Mouse (Mus musculus) MEL (cell line): ENCODE results near the gene Ppp1r12a. TPM values are rescaled to one million over a fixed set of nuclear protein-coding genes. Genes with fewer than 3 reads are reported as not detected.

ENCODE experiments used
- DNase-seq: peaks from one replicate; pipeline ENCODE4 v3.0.0; 2011; ENCODE audit warnings: low read depth, low spot score
- H3K27ac ChIP-seq: 2 replicates; pipeline ENCODE4 v1.5.1; 2012; ENCODE audit warnings: low read depth, mild to moderate bottlenecking, control low read depth, low read length, moderate library complexity; ENCODE audit not compliant: control insufficient read depth
- H3K27me3 ChIP-seq, 2 experiments: fragments of 150-350 bp in 1 of 2; sonication (generic) in 1 of 2; 2 replicates each; pipeline ENCODE4 v1.6.1; 2012; ENCODE audit warnings: low read length in 2 of 2, mild to moderate bottlenecking in 2 of 2, improper control_type of control experiment in 1 of 2, moderate library complexity in 1 of 2; ENCODE audit not compliant: insufficient read depth in 2 of 2, control insufficient read depth in 1 of 2
- H3K36me3 ChIP-seq, 2 experiments: 2 replicates each; pipeline ENCODE4 v1.6.1; 2012 to 2014; ENCODE audit warnings: low read length in 2 of 2, improper control_type of control experiment in 1 of 2, inconsistent platforms in 1 of 2, mild to moderate bottlenecking in 1 of 2; ENCODE audit not compliant: insufficient read depth in 2 of 2, control insufficient read depth in 1 of 2
- H3K4me1 ChIP-seq, 2 experiments: fragments of 150-350 bp in 1 of 2; sonication (generic) in 1 of 2; 2 replicates each; pipeline ENCODE4 v1.6.1; 2012; ENCODE audit warnings: low read length in 2 of 2, improper control_type of control experiment in 1 of 2, mild to moderate bottlenecking in 1 of 2; ENCODE audit not compliant: insufficient read depth in 2 of 2, control insufficient read depth in 1 of 2
- H3K4me3 ChIP-seq, 2 experiments: fragments of 150-350 bp in 1 of 2; sonication (generic) in 1 of 2; 2 replicates each; pipeline ENCODE4 v1.5.1; 2012; ENCODE audit warnings: low read depth in 2 of 2, low read length in 2 of 2, mild to moderate bottlenecking in 2 of 2, moderate library complexity in 2 of 2, control low read depth in 1 of 2, improper control_type of control experiment in 1 of 2; ENCODE audit not compliant: control insufficient read depth in 1 of 2, insufficient read depth in 1 of 2
- H3K79me2 ChIP-seq: 2 replicates; pipeline ENCODE4 v1.6.1; 2012; ENCODE audit warnings: mild to moderate bottlenecking, low read length, moderate library complexity; ENCODE audit not compliant: control insufficient read depth, poor library complexity, insufficient read depth
- H3K9ac ChIP-seq: 2 replicates; pipeline ENCODE4 v1.6.1; 2012; ENCODE audit warnings: low read depth, mild to moderate bottlenecking, control low read depth, low read length, moderate library complexity; ENCODE audit not compliant: control insufficient read depth, poor library complexity, severe bottlenecking
- H3K9me3 ChIP-seq: fragments of 150-350 bp; sonication (generic); replicated peaks from 2 replicates; pipeline ENCODE4 v1.6.1; 2012; ENCODE audit warnings: mild to moderate bottlenecking, low read length, improper control_type of control experiment, moderate library complexity; ENCODE audit not compliant: insufficient read depth
- CHD2 ChIP-seq: IDR thresholded peaks from 2 replicates; pipeline ENCODE4 v1.6.1; 2011; ENCODE audit warnings: low read length, improper control_type of control experiment
- CTCF ChIP-seq, 3 experiments: IDR thresholded peaks in 2 of 3; conservative IDR thresholded peaks in 1 of 3; 2 replicates each; pipeline ENCODE4 v1.5.1; 2011 to 2012; ENCODE audit warnings: low read length in 3 of 3, low read depth in 2 of 3, mild to moderate bottlenecking in 2 of 3, improper control_type of control experiment in 1 of 3, inconsistent platforms in 1 of 3, mixed read lengths in 1 of 3, moderate library complexity in 1 of 3; ENCODE audit not compliant: control insufficient read depth in 1 of 3, insufficient read depth in 1 of 3, poor library complexity in 1 of 3, severe bottlenecking in 1 of 3
- ETS1 ChIP-seq: IDR thresholded peaks from 2 replicates; pipeline ENCODE4 v1.6.1; 2012; ENCODE audit warnings: low read depth, mild to moderate bottlenecking, inconsistent platforms, low read length, improper control_type of control experiment, moderate library complexity
- GATA1 ChIP-seq: IDR thresholded peaks from 2 replicates; pipeline ENCODE4 v1.6.1; 2011; ENCODE audit warnings: low read depth, low read length, improper control_type of control experiment
- HCFC1 ChIP-seq: IDR thresholded peaks from 2 replicates; pipeline ENCODE4 v1.6.1; 2012; ENCODE audit warnings: low read depth, mild to moderate bottlenecking, inconsistent platforms, low read length, improper control_type of control experiment, moderate library complexity
- JUND ChIP-seq: IDR thresholded peaks from 2 replicates; pipeline ENCODE4 v1.6.1; 2011; ENCODE audit warnings: low read depth, mild to moderate bottlenecking, improper control_type of control experiment, low read length
- MXI1 ChIP-seq: IDR thresholded peaks from 2 replicates; pipeline ENCODE4 v1.6.1; 2011; ENCODE audit warnings: mild to moderate bottlenecking, low read depth, low read length, improper control_type of control experiment
- MYC ChIP-seq: IDR thresholded peaks from 2 replicates; pipeline ENCODE4 v1.6.1; 2011; ENCODE audit warnings: low read depth, mild to moderate bottlenecking, low read length, improper control_type of control experiment, moderate library complexity
- SIN3A ChIP-seq: IDR thresholded peaks from 2 replicates; pipeline ENCODE4 v1.6.1; 2012; ENCODE audit warnings: low read length, improper control_type of control experiment, inconsistent platforms
- TAL1 ChIP-seq: IDR thresholded peaks from 2 replicates; pipeline ENCODE4 v1.6.1; 2012; ENCODE audit warnings: mild to moderate bottlenecking, inconsistent platforms, low read length, moderate library complexity, mixed read lengths
- UBTF ChIP-seq: IDR thresholded peaks from 2 replicates; pipeline ENCODE4 v1.6.1; 2012; ENCODE audit warnings: low read depth, mild to moderate bottlenecking, inconsistent platforms, low read length, improper control_type of control experiment, moderate library complexity, borderline replicate concordance; ENCODE audit not compliant: insufficient read depth
- USF2 ChIP-seq, 2 experiments: IDR thresholded peaks; 2 replicates each; pipeline ENCODE4 v1.6.1; 2011 to 2012; ENCODE audit warnings: improper control_type of control experiment in 2 of 2, low read length in 2 of 2, borderline replicate concordance in 1 of 2, inconsistent platforms in 1 of 2, low read depth in 1 of 2, mild to moderate bottlenecking in 1 of 2; ENCODE audit not compliant: insufficient read depth in 1 of 2
- ZC3H11A ChIP-seq: IDR thresholded peaks from 2 replicates; pipeline ENCODE4 v1.6.1; 2012; ENCODE audit warnings: low read depth, mild to moderate bottlenecking, inconsistent platforms, low read length, improper control_type of control experiment
- ZKSCAN1 ChIP-seq: IDR thresholded peaks from 2 replicates; pipeline ENCODE4 v1.6.1; 2012; ENCODE audit warnings: low read depth, mild to moderate bottlenecking, inconsistent platforms, low read length, improper control_type of control experiment, moderate library complexity
- polyA plus RNA-seq, 2 experiments: library from polyadenylated mRNA; stranded (reverse) in 1 of 2; unstranded in 1 of 2; fragments of >175 nt in 1 of 2; fragments of >200 nt in 1 of 2; gene quantifications; 2 replicates each; pipeline versions ENCODE4 v1.2.1 to v1.2.4; 2012; ENCODE audit warnings: low replicate concordance in 2 of 2, low read depth in 1 of 2; ENCODE audit not compliant: insufficient read length in 2 of 2, insufficient read depth in 1 of 2, missing spikeins in 1 of 2
- total RNA-seq: library from RNA; depleted of rRNA; stranded (reverse); fragments of 300-350 nt; gene quantifications from 2 replicates; pipeline ENCODE4 v1.2.3, GENCODE M21; 2012

Ppp1r12a gene
- total and polyA plus RNA-seq, 3 experiments = 46.5 to 86.6 (median 59.1) TPM

- peaks cover 0 to 5% of the 10 kb centered on the region in 2 experiments; a peak in 1 of 4 replicates for H3K4me1 ChIP-seq
- peaks cover 0 to 3% of the 10 kb centered on the region in 2 experiments; a peak in 2 of 4 replicates for H3K36me3 ChIP-seq
- H3K9ac ChIP-seq = no peak overlapping the region
- no peaks in the 10 kb centered on the region for H3K27me3 ChIP-seq
- no peak overlapping the region for H3K27ac ChIP-seq
- H3K4me3 ChIP-seq = no peak overlapping the region
- TF ChIP-seq CTCF (IDR thresholded peaks at IDR 0.05 in 2 of 3, conservative IDR thresholded peaks at IDR 0.05 in 1 of 3; ENCODE audit: control insufficient read depth in 1 of 3, insufficient read depth in 1 of 3, low read depth in 2 of 3, low read length in 3 of 3, poor library complexity in 1 of 3, severe bottlenecking in 1 of 3) (no peak), USF2 (IDR thresholded peaks at IDR 0.05; ENCODE audit: borderline replicate concordance in 1 of 2, insufficient read depth in 1 of 2, low read depth in 1 of 2, low read length in 2 of 2) (no peak), SIN3A (no peak), TAL1 (no peak), GATA1 (peak; percentile 16; the same call in 1 of the 2 replicates), CHD2 (no peak), ZC3H11A (no peak)
- H3K79me2 ChIP-seq = no peaks in the 10 kb centered on the region
- peak; percentile 68 for DNase-seq
- H3K9me3 ChIP-seq = no peaks in the 10 kb centered on the region
These were observed 48.4 kb upstream of the Ppp1r12a start for GRCm38 (mm10) chr10:108113361-108114237.

- 0 out of 4 replicates have a peak, but pooled peaks cover 0 to 2% of the 10 kb centered on the region in 2 experiments for H3K4me1 ChIP-seq
- no peak for DNase-seq
- no peak for TF ChIP-seq MYC
- no peak for TF ChIP-seq ETS1
- no peak for TF ChIP-seq ZKSCAN1
- no peak for TF ChIP-seq JUND
- TF ChIP-seq UBTF = no peak
- no peak for TF ChIP-seq USF2 (IDR thresholded peaks at IDR 0.05; ENCODE audit: borderline replicate concordance in 1 of 2, insufficient read depth in 1 of 2, low read depth in 1 of 2, low read length in 2 of 2)
- no peak for TF ChIP-seq MXI1
- no peak for TF ChIP-seq HCFC1
- TF ChIP-seq, all 39 proteins: peak for 0
- no peaks in the 10 kb centered on the region for H3K9me3 ChIP-seq
- H3K4me3 ChIP-seq = no peak overlapping the region
- H3K36me3 ChIP-seq = no peaks in the 10 kb centered on the region
- no peak overlapping the region for H3K27ac ChIP-seq
- no peaks in the 10 kb centered on the region for H3K79me2 ChIP-seq
- no peaks in the 10 kb centered on the region for H3K27me3 ChIP-seq
- H3K9ac ChIP-seq = no peak overlapping the region
These were observed 43.5 kb upstream of the Ppp1r12a start for GRCm38 (mm10) chr10:108118200-108119163.
